Mouse (Mus musculus): ENCODE measurements around the gene Ints4. TPM values are rescaled to one million over a fixed set of nuclear protein-coding genes. Genes with fewer than 3 reads are reported as not detected.

Ints4 gene
- polyA plus RNA-seq, 1 experiment from 2014 or later, result 32.4 TPM

DNA sequence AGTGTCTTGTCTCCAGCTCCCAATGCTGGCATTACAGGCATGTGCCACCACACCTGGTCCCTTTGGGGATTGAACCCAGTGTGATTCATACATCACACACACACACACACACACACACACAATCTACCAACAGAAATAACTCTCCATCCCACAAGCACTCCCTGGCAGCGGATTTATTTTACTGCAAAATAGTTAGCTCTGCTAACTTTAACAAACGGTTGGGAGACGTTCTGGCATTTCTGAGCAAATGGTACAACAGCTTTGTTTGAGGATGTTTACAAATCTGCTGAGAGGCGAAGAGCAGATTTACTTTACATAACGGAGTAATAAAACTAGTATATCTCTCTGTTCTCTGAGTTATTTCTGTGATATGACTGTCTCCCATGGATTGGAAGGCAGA, 7.8 kb upstream of the Ints4 start:
- 73% methylated on average over 5 of the region's 5 CpGs for whole genome bisulfite sequencing
- ATAC-seq (ENCODE audit: extremely low read depth, insufficient number of reproducible peaks, low FRiP score, low TSS enrichment), result no peak
- H3K4me3 ChIP-seq, result no peak overlapping the region
- no peaks in the 10 kb centered on the region for H3K36me3 ChIP-seq
- no peaks in the 10 kb centered on the region for H3K4me1 ChIP-seq
- no peak overlapping the region for H3K27ac ChIP-seq (replicated peaks)
- no peaks in the 10 kb centered on the region for H3K9me3 ChIP-seq
- no peak overlapping the region for H3K4me2 ChIP-seq
- H3K27me3 ChIP-seq (replicated peaks), result no peaks in the 10 kb centered on the region
- H3K9ac ChIP-seq, result no peak overlapping the region

DNA sequence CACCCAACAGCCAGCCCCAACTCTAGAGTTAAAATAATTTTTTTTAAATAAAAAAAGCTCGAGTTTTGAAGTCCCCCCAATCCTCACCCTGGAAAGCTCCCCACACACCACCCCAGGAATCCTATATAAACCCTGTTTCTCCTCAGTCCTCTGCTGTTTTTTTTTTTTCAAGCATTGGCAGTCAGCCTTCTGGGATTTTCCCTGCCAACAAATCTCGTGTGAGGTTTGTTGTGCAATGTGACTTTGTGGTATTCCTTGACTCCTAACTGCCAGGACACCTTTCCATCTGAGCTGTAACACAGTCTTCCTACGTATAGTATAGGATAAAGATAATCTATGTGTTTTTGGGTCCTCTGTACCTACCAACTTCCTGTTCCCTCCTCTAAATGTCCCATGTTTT, 1.4 kb upstream of the Ints4 start:
- no peaks in the 10 kb centered on the region for H3K36me3 ChIP-seq
- no peaks in the 10 kb centered on the region for H3K9me3 ChIP-seq
- no peak overlapping the region for H3K27ac ChIP-seq (replicated peaks)
- no peak overlapping the region for H3K9ac ChIP-seq
- H3K27me3 ChIP-seq (replicated peaks), result no peaks in the 10 kb centered on the region
- no peak overlapping the region for H3K4me2 ChIP-seq
- no peak overlapping the region for H3K4me3 ChIP-seq
- peaks cover 22% of the 10 kb centered on the region for H3K4me1 ChIP-seq
- no peak for ATAC-seq (ENCODE audit: extremely low read depth, insufficient number of reproducible peaks, low FRiP score, low TSS enrichment)
- 43% methylated on average over 3 of the region's 3 CpGs for WGBS

DNA sequence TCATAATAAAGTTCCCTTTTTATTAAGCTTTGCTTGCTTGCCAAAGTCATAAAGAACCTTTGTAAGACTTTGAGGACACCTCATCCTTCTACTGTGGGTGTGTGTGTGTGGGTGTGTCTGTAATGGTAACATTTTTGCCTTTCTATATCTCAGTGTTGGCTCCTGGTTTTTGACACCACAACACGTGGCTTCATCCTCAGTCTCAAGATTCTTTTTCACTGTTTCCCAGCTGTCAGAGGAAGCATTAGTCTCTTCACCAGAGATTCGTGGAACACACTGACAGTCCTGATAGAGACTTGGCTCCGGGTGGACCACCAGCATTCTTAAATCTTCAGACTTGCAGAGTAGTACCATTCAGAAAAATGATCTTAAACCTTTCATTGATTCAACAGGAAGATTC, 466 bp upstream of the Ints4 start:
- H3K27ac ChIP-seq (replicated peaks), result no peak overlapping the region
- peak overlapping the region; percentile 24; the same call in 1 of the 2 replicates for H3K9ac ChIP-seq
- peaks cover 22% of the 10 kb centered on the region for H3K4me1 ChIP-seq
- peak overlapping the region; percentile 84 for H3K4me2 ChIP-seq
- ATAC-seq (ENCODE audit: extremely low read depth, insufficient number of reproducible peaks, low FRiP score, low TSS enrichment), result no peak
- H3K4me3 ChIP-seq, result peak overlapping the region; percentile 67
- H3K27me3 ChIP-seq (replicated peaks), result no peaks in the 10 kb centered on the region
- 15% methylated on average over 3 of the region's 3 CpGs for WGBS
- no peaks in the 10 kb centered on the region for H3K9me3 ChIP-seq
- H3K36me3 ChIP-seq, result peaks cover 7% of the 10 kb centered on the region

DNA sequence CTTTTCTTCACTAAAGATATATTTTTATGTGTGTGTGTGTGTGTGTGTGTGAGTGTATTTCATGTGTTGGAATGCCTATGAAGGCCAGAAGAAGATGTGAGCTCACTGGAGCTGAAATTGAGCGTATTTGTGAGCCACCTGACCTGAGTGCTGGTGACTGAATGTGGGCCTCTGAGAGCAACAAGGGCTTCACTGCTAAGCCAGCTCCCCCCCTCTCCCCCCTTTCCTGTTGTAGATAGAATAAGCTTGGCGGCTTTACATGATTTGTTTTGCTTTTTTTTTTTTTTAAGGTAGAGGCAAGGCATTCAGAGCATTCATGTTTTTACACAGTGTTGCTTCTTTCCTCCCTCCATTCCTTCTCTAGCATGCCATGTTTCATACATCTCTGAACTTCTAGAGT, 2.6 kb downstream of the Ints4 start:
- Histone ChIP-seq H3K9ac (no peak overlapping the region; the same call in 1 of the 2 replicates), H3K27me3 (replicated peaks) (no peaks in the 10 kb centered on the region), H3K4me1 (peaks cover 22% of the 10 kb centered on the region), H3K4me3 (no peak overlapping the region), H3K9me3 (no peaks in the 10 kb centered on the region), H3K36me3 (peaks cover 36% of the 10 kb centered on the region), H3K27ac (replicated peaks) (no peak overlapping the region), H3K4me2 (no peak overlapping the region)
- WGBS, result 77% methylated on average over 2 of the region's 2 CpGs
- ATAC-seq (ENCODE audit: extremely low read depth, insufficient number of reproducible peaks, low FRiP score, low TSS enrichment), result no peak

DNA sequence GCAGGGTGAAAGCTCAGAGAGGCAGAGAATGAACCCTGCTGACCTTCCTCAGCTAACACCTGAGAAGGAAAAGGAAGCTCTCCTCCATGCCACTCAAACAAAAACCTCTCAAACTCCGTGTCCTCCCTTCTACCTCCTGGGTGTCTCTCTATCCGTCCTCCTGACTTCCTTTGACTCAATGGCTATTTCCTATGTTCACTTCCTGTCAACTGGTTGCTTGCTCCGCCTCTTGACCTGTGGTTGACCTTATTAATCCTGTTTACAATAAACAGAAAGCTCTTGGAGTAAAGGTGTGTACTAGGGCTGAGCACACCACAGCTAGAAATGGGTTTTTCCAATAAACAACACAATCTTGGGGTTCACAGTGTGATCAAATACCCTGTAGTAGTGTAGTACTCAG, 10.4 kb downstream of the Ints4 start:
- ATAC-seq (ENCODE audit: extremely low read depth, insufficient number of reproducible peaks, low FRiP score, low TSS enrichment), result no peak
- Histone ChIP-seq H3K4me1 (peaks cover 6% of the 10 kb centered on the region), H3K27me3 (replicated peaks) (no peaks in the 10 kb centered on the region), H3K9me3 (no peaks in the 10 kb centered on the region), H3K4me2 (no peak overlapping the region), H3K27ac (replicated peaks) (no peak overlapping the region), H3K9ac (no peak overlapping the region), H3K36me3 (peaks cover 76% of the 10 kb centered on the region), H3K4me3 (no peak overlapping the region)
- WGBS, result 49% methylated on average over 3 of the region's 3 CpGs

DNA sequence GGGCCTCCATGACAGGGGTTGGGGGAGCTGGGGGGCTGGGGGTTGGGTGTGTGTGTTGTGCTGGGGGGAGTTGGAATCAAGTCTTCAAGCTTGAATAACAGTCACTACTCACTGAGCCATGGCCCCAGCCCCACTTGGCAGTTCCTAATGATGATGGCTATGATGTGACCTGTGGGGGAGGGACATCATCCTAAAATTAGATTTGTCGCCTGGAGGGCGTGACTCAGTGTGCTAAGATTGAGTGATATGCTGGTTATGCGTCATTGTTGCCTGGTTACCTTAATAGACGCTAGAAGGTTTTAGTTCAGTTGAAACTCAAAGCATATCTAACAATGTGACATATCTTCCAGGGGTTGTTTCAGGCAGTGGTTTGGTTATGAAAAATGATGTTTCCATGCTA, 11.7 kb downstream of the Ints4 start:
- Histone ChIP-seq H3K4me2 (no peak overlapping the region), H3K4me3 (no peak overlapping the region), H3K9me3 (no peaks in the 10 kb centered on the region), H3K4me1 (peaks cover 6% of the 10 kb centered on the region), H3K9ac (no peak overlapping the region), H3K27ac (replicated peaks) (no peak overlapping the region; the same call in 1 of the 2 replicates), H3K27me3 (replicated peaks) (no peaks in the 10 kb centered on the region), H3K36me3 (peaks cover 72% of the 10 kb centered on the region)
- WGBS, result 58% methylated on average over 4 of the region's 4 CpGs
- ATAC-seq (ENCODE audit: extremely low read depth, insufficient number of reproducible peaks, low FRiP score, low TSS enrichment), result no peak

DNA sequence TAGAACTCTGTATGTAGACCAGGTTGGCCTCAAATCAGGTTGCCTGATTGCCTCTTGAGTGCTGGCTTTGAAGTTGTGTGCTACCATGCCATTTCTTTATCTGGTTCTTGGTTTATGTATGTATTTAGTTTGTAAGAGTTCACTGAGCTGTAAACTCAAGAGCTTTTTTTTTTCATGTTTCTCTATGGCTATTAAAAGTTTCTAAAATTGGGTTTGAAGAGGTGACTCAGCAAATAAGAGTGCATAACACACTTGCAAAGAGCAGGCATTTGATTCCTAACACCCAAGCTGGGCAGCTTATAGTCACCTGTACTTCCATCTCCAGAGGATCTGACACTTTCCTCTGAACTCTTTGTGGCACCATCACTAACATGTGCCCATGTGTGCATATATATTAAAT, 14.3 kb downstream of the Ints4 start:
- ATAC-seq (ENCODE audit: extremely low read depth, insufficient number of reproducible peaks, low FRiP score, low TSS enrichment), result no peak
- no peak overlapping the region for H3K27ac ChIP-seq (replicated peaks)

DNA sequence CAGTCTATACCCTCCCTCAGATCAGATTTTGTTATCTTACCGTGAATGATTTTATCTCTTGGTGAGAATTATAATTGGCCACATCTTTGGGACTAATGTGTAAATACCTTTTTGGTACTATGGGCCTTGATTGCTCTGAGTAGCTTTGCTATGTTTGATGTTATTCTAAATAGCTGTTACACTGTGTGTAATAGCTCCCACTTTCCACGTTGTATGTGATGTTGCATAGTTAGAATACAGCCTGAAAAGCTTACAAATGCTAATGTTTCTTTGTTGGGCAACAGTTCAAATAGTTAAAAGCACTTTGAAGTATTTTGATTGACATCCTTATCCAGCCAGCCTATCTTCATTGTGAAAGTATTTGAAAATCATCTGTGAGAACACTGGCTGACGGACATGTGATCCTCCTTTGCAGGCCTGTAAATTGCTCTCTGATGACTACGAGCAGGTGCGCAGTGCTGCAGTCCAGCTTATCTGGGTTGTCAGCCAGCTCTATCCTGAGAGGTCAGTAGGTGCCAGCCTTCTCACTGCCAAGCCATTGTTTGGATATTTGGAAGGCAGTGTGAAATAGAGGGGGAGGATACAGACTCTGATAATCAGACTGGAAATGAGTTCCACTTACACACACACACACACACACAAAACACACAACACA, 19.9 kb downstream of the Ints4 start:
- peaks cover 10% of the 10 kb centered on the region for H3K4me1 ChIP-seq
- H3K27ac ChIP-seq (replicated peaks), result no peak overlapping the region; the same call in 1 of the 2 replicates
- no peak overlapping the region for H3K4me2 ChIP-seq
- H3K4me3 ChIP-seq, result no peak overlapping the region
- H3K9ac ChIP-seq, result no peak overlapping the region
- peaks cover 67% of the 10 kb centered on the region for H3K36me3 ChIP-seq
- H3K27me3 ChIP-seq (replicated peaks), result no peaks in the 10 kb centered on the region
- WGBS, result 58% methylated on average over 5 of the region's 5 CpGs
- no peaks in the 10 kb centered on the region for H3K9me3 ChIP-seq
- no peak for ATAC-seq (ENCODE audit: extremely low read depth, insufficient number of reproducible peaks, low FRiP score, low TSS enrichment)

More for the DNA sequence above, 14.3 kb downstream of the Ints4 start:
- Histone ChIP-seq H3K4me2 (no peak overlapping the region), H3K27me3 (replicated peaks) (no peaks in the 10 kb centered on the region), H3K36me3 (peaks cover 68% of the 10 kb centered on the region), H3K9me3 (no peaks in the 10 kb centered on the region), H3K4me3 (no peak overlapping the region), H3K4me1 (peaks cover 6% of the 10 kb centered on the region), H3K9ac (no peak overlapping the region)

DNA sequence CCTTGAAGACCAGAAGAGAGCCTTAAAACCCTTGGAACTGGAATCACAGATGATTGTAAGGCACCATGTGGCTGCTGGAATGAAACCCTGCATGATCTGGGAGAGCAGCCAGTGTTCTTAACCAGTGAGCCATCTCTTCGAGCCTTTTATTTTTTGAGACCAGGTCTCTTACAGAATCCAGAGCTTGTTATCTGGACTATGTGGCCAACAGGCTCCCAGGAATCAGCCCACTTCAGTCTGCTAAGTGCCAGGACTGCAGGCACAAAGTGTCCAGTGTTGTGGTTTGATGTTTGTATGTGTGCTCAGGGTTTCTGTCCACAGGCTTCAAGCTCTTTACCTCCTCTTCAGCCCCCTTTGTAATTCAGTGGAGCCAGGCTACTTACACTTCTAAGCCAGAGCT, 34.0 kb downstream of the Ints4 start:
- no peaks in the 10 kb centered on the region for H3K9me3 ChIP-seq
- H3K27ac ChIP-seq (replicated peaks), result peak overlapping the region; percentile 52; the same call in 1 of the 2 replicates
- H3K4me2 ChIP-seq, result no peak overlapping the region
- H3K4me3 ChIP-seq, result no peak overlapping the region
- H3K27me3 ChIP-seq (replicated peaks), result no peaks in the 10 kb centered on the region
- WGBS, result 62% methylated on average over 1 of the region's 1 CpGs
- no peak overlapping the region for H3K9ac ChIP-seq
- ATAC-seq (ENCODE audit: extremely low read depth, insufficient number of reproducible peaks, low FRiP score, low TSS enrichment), result peak; percentile 63
- peaks cover 90% of the 10 kb centered on the region for H3K36me3 ChIP-seq
- peaks cover 17% of the 10 kb centered on the region for H3K4me1 ChIP-seq

DNA sequence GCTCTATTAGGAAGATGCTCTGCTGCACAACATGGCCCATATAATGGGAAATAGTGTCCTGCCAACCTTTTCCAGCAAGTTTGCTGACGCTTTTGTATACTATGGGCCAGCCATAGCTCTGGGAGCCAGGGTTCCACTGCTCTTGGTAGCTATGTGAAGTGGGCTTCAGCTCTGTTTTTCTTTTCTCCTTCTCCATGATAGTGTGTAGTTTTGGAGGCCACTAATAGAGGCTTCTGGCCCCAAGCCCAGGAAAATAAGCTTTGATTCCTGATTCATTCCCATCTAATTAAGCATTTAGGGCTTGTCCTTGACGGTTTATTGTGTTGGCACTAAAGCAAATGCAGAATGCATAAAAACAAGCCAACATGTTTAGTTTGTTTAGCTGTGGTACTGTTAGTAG, 39.2 kb downstream of the Ints4 start:
- no peak for ATAC-seq (ENCODE audit: extremely low read depth, insufficient number of reproducible peaks, low FRiP score, low TSS enrichment)
- Histone ChIP-seq H3K4me1 (peaks cover 13% of the 10 kb centered on the region), H3K9ac (no peak overlapping the region), H3K4me3 (no peak overlapping the region), H3K27me3 (replicated peaks) (no peaks in the 10 kb centered on the region), H3K9me3 (no peaks in the 10 kb centered on the region), H3K4me2 (no peak overlapping the region), H3K27ac (replicated peaks) (no peak overlapping the region), H3K36me3 (peaks cover 78% of the 10 kb centered on the region)
- 87% methylated on average over 2 of the region's 2 CpGs for WGBS

DNA sequence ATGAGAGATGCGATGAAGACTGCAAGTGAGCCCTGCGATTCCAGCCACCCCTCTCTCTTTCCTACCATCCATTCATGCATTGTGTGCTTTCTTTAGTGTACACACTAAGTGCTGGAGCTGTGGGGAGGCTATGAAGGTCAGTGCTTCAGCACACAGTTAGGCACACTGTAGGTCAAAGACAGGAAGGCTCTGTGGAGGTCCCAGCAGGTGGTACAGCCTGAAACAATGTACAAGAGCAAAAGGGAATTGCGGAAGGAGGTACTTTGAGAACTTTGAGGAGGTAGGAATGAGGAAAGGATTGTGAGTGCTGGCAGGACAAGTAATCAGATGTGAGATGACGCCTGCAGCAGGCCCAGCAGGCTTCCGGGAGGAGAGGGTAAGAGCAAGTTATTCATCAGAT, 54.8 kb downstream of the Ints4 start:
- H3K4me3 ChIP-seq, result no peak overlapping the region
- 88% methylated on average over 5 of the region's 5 CpGs for WGBS
- H3K4me2 ChIP-seq, result no peak overlapping the region
- no peaks in the 10 kb centered on the region for H3K9me3 ChIP-seq
- peaks cover 98% of the 10 kb centered on the region for H3K36me3 ChIP-seq
- ATAC-seq (ENCODE audit: extremely low read depth, insufficient number of reproducible peaks, low FRiP score, low TSS enrichment), result no peak
- H3K27me3 ChIP-seq (replicated peaks), result no peaks in the 10 kb centered on the region
- H3K9ac ChIP-seq, result no peak overlapping the region
- H3K27ac ChIP-seq (replicated peaks), result no peak overlapping the region
- H3K4me1 ChIP-seq, result no peaks in the 10 kb centered on the region

DNA sequence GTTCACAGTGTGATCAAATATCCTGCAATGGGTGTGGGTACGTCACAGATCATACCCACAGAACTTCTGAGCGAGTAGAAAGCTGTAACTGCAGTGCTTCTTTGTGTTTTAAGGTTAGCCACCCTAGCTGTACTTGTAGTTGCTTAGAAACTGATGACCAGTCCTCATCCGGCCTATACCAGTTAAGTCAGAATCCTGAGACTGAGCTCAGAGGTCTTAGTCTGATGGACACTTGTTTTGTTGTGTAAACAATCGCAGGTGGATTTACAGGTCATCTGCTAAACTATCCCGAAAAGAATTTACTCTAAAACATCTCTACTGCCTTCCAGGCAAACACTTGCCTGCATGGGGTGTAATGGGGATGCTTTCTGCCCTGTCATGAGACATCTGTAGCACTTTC, 55.8 kb downstream of the Ints4 start:
- Histone ChIP-seq H3K9me3 (no peaks in the 10 kb centered on the region), H3K4me3 (no peak overlapping the region), H3K36me3 (peaks cover 98% of the 10 kb centered on the region), H3K27ac (replicated peaks) (no peak overlapping the region), H3K4me1 (no peaks in the 10 kb centered on the region), H3K4me2 (no peak overlapping the region), H3K27me3 (replicated peaks) (no peaks in the 10 kb centered on the region), H3K9ac (no peak overlapping the region)
- ATAC-seq (ENCODE audit: extremely low read depth, insufficient number of reproducible peaks, low FRiP score, low TSS enrichment), result no peak
- WGBS, result 86% methylated on average over 5 of the region's 5 CpGs

Data from heart, embryonic 13.5 days (tissue).